Mouse (Mus musculus) kidney, adult 2 months (tissue): ENCODE data around the gene Il10ra.

Experiments
- CTCF ChIP-seq: fragments of 200-500 bp; conservative IDR thresholded peaks from 2 replicates; pipeline ENCODE4 v1.5.1; 2011; ENCODE audit warnings: low read depth, mild to moderate bottlenecking, control low read depth, low read length, moderate library complexity, mixed read lengths; ENCODE audit not compliant: insufficient read depth, insufficient read length
- POLR2A ChIP-seq: fragments of 200-500 bp; IDR thresholded peaks from one replicate; pipeline ENCODE4 v1.6.1; 2011; ENCODE audit warnings: low read depth, low read length, control low read depth

DNA sequence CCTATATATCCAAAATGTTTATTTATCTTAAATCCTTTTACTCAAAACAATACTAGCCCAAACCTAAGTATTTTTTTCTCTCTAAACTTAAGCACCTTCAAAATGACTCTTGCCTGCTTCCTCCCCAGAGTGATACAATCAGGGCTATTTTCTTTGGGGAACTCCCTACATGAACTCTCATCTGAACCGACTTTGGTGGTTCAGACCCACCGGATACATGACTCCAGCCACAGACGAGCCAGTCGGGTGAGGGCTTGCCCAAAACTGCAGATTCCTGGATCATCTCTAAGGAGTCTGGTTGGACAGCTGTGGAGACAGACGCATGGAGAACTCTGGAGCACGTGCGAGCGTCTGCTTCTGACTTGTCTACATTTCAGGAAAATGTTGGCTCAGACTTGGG lies 39.6 kb downstream of the Il10ra start:
- TF ChIP-seq CTCF (no peak), POLR2A (no peak)
